Mouse (Mus musculus) embryonic fibroblast, embryonic 13.5 days (primary cell): ENCODE results near the gene Icmt.

ENCODE experiments used
- CTCF ChIP-seq: IDR thresholded peaks from 2 replicates; pipeline ENCODE4 v1.5.1; 2011; ENCODE audit warnings: mild to moderate bottlenecking, control low read depth, low read length, moderate library complexity, borderline replicate concordance; ENCODE audit not compliant: insufficient read depth
- POLR2A ChIP-seq: IDR thresholded peaks from 2 replicates; pipeline ENCODE4 v1.6.1; 2011; ENCODE audit warnings: low read depth, mild to moderate bottlenecking, control low read depth, low read length, moderate library complexity

DNA sequence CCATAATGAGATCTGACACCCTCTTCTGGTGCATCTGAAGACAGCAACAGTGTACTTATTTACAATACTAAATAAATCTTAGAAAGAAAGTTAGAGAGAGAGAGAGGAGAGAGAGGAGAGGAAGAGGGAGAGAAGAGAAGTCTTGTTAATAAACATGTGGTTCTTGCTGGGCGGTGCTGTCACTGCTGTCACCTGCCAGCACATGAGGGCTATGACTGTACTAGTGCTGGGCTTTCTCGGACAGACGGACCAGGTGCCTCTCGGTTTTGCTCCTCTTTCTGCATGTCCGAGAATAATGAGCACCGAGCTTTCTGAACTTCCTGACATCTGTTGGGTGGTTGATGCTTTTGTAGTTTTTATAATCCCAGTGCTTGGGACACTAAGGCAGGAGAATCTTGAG, 46.4 kb upstream of the Icmt start:
- TF ChIP-seq POLR2A, result no peak
- no peak for TF ChIP-seq CTCF
